Mouse (Mus musculus) CD8-positive naive resting alpha-beta T cell, adult 2 months (primary cell): Measurements from ENCODE around the gene Ttc25.

Source experiments
- DNase-seq, 2 experiments: peaks; one replicate each; pipeline ENCODE4 v3.0.0; 2022; ENCODE audit warnings: low read depth in 2 of 2, low spot score in 2 of 2

The Ttc25 gene

GRCm38 (mm10) chr11:100544832-100545745 is at the start of gene Ttc25:
TSS of gene Ttc25 (plus strand) at chr11:100545607.
- peak; percentile 39 to 51 for DNase-seq

GRCm38 (mm10) chr11:100500241-100500640 is 45.2 kb upstream of the Ttc25 start:
- no peak for DNase-seq

- DNase-seq: no peak
These were observed 44.8 kb upstream of the Ttc25 start for GRCm38 (mm10) chr11:100500651-100501050.

GRCm38 (mm10) chr11:100501321-100501720 is 44.1 kb upstream of the Ttc25 start:
- DNase-seq: no peak

GRCm38 (mm10) chr11:100504990-100505660 is 40.3 kb upstream of the Ttc25 start:
- DNase-seq: no peak

- no peak for DNase-seq
These were observed 39.4 kb upstream of the Ttc25 start for GRCm38 (mm10) chr11:100505997-100506396.

GRCm38 (mm10) chr11:100510556-100510955 is 34.9 kb upstream of the Ttc25 start:
- DNase-seq: no peak

GRCm38 (mm10) chr11:100512384-100512783 is 33.0 kb upstream of the Ttc25 start:
- no peak for DNase-seq

GRCm38 (mm10) chr11:100513716-100514115 is 31.7 kb upstream of the Ttc25 start:
- no peak for DNase-seq

- no peak for DNase-seq
These were observed 30.3 kb upstream of the Ttc25 start for GRCm38 (mm10) chr11:100515061-100515460.

- DNase-seq: no peak
These were observed 29.6 kb upstream of the Ttc25 start for GRCm38 (mm10) chr11:100515789-100516188.

GRCm38 (mm10) chr11:100516291-100516690 is 29.1 kb upstream of the Ttc25 start:
- DNase-seq: no peak

GRCm38 (mm10) chr11:100518188-100518591 is 27.2 kb upstream of the Ttc25 start:
- DNase-seq: no peak

GRCm38 (mm10) chr11:100519188-100519587 is 26.2 kb upstream of the Ttc25 start:
- no peak for DNase-seq

GRCm38 (mm10) chr11:100520838-100521237 is 24.6 kb upstream of the Ttc25 start:
- DNase-seq: no peak

GRCm38 (mm10) chr11:100524358-100524757 is 21.0 kb upstream of the Ttc25 start:
- DNase-seq: no peak

- DNase-seq: no peak
These were observed 20.3 kb upstream of the Ttc25 start for GRCm38 (mm10) chr11:100524987-100525630.

GRCm38 (mm10) chr11:100526052-100526816 is 19.2 kb upstream of the Ttc25 start:
- DNase-seq: no peak

GRCm38 (mm10) chr11:100527066-100527457 is 18.3 kb upstream of the Ttc25 start:
- peak in 1 of 2 experiments; percentile 40 for DNase-seq

GRCm38 (mm10) chr11:100527458-100528374 is 17.7 kb upstream of the Ttc25 start, which contains the start of gene Acly:
TSS of gene Acly (minus strand) at chr11:100528000.
- peak; percentile 96 to 97 for DNase-seq
